Mouse (Mus musculus): ENCODE data around the gene Nin. TPM values are rescaled to one million over a fixed set of nuclear protein-coding genes. Genes with fewer than 3 reads are reported as not detected.

Gene Nin
- polyA plus RNA-seq, 1 experiment from 2014 or later, result 6.6 TPM

DNA sequence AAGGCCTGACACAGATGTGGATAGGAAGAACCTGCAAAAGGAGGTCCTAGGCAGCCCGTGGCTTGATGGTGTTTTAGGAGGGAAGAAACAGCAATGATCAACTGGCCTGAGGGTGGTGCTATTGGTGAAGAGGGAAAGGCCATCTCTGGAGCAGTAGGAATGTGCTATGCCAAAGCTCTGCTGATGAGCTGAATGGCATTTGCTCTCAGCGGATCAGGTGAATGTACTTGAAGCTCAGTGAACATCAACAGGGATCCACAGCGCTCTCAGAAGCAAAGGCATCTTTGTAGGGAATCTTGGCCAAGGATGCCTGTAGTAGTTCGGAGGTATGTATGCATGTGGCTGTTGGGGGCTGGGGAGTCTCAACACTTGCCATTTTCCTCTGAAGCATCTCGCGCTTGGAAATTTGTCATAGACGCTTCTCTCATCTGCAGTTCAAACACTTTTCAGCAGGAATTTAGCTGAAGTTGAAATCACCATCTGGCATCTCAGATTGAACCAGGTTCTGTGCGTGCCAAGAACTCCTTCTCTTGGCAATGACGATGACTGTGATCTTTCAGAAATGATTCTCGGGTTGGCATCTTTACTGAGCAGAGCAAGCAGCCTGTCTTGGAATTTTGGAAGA is 5.3 kb upstream of the Nin start:
- no peak overlapping the region for H3K9ac ChIP-seq
- H3K27ac ChIP-seq, result no peak overlapping the region
- no peak overlapping the region for H3K4me3 ChIP-seq
- no peaks in the 10 kb centered on the region for H3K36me3 ChIP-seq
- no peaks in the 10 kb centered on the region for H3K9me3 ChIP-seq (replicated peaks)
- WGBS, result 85% methylated on average over 10 of the region's 10 CpGs
- H3K27me3 ChIP-seq, result no peaks in the 10 kb centered on the region
- H3K4me1 ChIP-seq (replicated peaks), result no peaks in the 10 kb centered on the region
- H3K4me2 ChIP-seq, result no peak overlapping the region
- no peak for ATAC-seq (replicated peaks; ENCODE audit: insufficient number of reproducible peaks, insufficient read depth, low FRiP score, low read depth)

DNA sequence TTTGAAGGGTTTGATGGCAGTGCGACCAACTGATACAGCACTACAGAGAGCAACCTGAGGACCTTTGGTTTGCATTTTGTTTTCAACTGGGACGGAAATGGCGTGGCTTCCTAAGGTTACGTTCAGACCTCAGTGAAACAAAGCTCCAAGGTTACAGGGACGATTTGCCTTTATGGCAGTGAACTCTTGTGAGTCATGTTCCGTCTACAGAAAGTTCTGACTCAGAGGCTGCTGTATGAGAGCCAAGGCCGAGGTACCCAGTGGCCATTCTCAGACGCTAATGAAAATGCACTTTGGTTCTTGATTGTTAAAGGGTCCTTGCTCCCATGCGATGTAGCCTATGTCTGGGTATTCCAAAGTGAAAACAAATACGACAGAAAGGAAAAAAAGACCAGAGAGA is 3.6 kb upstream of the Nin start:
- no peaks in the 10 kb centered on the region for H3K9me3 ChIP-seq (replicated peaks)
- H3K4me2 ChIP-seq, result no peak overlapping the region
- ATAC-seq (replicated peaks; ENCODE audit: insufficient number of reproducible peaks, insufficient read depth, low FRiP score, low read depth), result no peak
- WGBS, result 75% methylated on average over 10 of the region's 10 CpGs
- no peaks in the 10 kb centered on the region for H3K36me3 ChIP-seq
- H3K4me3 ChIP-seq, result no peak overlapping the region
- H3K4me1 ChIP-seq (replicated peaks), result peaks cover 3% of the 10 kb centered on the region
- H3K27me3 ChIP-seq, result no peaks in the 10 kb centered on the region
- no peak overlapping the region for H3K27ac ChIP-seq
- H3K9ac ChIP-seq, result no peak overlapping the region

DNA sequence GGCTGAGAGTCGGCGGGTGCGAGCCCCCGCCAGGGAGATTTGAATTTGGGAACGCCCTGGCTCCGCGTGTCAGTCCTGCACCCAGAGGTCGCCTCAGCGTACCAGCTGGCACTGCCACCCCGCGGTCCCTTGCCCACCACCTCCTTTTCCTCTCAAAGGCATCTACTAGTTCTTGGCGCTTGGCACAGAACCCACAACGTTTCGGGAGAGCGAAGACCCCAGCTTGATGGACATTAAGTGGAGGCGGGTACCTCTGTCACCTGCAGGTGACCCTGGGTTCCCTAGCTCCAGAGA is 1.5 kb downstream of the Nin start:
- H3K9ac ChIP-seq, result peak overlapping the region; percentile 95
- H3K4me1 ChIP-seq (replicated peaks), result peaks cover 20% of the 10 kb centered on the region
- no peaks in the 10 kb centered on the region for H3K27me3 ChIP-seq
- 2% methylated on average over 16 of the region's 16 CpGs for WGBS
- ATAC-seq (replicated peaks; ENCODE audit: insufficient number of reproducible peaks, insufficient read depth, low FRiP score, low read depth), result no peak
- no peaks in the 10 kb centered on the region for H3K36me3 ChIP-seq
- H3K27ac ChIP-seq, result peak overlapping the region; percentile 92
- no peaks in the 10 kb centered on the region for H3K9me3 ChIP-seq (replicated peaks)
- peak overlapping the region; percentile 99 for H3K4me2 ChIP-seq
- H3K4me3 ChIP-seq, result peak overlapping the region; percentile 96

DNA sequence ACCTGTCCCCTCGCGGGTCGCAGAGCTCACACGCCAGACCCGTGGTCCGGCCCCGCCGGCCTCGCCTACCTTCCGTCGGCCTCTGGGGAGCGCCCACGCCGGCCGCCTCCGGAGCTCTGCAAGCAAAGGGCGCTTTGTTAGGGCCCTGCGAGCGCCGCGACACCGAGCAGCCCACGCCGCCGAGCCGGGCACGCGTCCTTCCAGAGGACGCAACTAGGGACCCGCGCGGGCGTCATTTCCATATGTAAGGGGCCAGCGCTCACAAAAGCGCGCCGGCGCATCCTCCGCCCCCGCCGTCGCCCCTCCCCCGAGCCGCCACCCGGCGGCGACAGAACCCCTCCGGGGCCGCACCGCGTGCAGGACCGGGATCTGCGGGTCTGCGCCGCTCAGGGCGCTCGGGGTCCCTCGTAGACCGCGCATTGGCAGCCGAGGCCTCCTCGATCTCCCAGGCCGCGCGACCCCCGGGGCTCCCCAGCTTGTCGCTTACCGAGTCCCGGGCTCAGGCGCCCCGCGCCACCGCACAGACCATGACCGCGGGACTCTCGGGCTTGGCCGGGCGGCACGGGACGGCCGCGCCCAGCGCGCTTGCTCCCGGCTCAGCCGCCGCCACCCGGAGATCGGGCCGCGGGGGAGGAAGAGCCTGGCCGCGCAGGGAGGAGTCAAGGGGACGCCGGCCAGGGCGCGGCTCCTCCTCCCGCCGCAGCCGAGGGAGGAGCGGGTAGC is 2.0 kb downstream of the Nin start:
- peak overlapping the region; percentile 96 for H3K4me3 ChIP-seq
- peak overlapping the region; percentile 99 for H3K4me2 ChIP-seq
- WGBS, result under 1% methylated on average over 89 of the region's 101 CpGs
- no peaks in the 10 kb centered on the region for H3K27me3 ChIP-seq
- H3K4me1 ChIP-seq (replicated peaks), result peaks cover 20% of the 10 kb centered on the region
- H3K9me3 ChIP-seq (replicated peaks), result no peaks in the 10 kb centered on the region
- H3K9ac ChIP-seq, result peak overlapping the region; percentile 95
- peak; percentile 89 for ATAC-seq (replicated peaks; ENCODE audit: insufficient number of reproducible peaks, insufficient read depth, low FRiP score, low read depth)
- peak overlapping the region; percentile 92 for H3K27ac ChIP-seq
- no peaks in the 10 kb centered on the region for H3K36me3 ChIP-seq

DNA sequence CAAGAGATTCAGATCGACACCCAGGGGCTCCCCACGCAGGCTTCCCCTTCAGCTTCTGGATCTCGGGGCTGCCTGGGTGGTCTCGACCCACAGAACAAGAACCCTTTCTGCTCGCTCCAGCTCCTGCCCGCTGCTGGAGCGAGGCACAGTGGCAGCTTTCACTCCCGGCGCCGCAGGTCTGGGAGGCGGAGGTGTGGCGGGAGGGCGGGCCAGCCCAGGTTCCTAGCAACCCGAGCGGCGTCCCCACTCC is 2.5 kb downstream of the Nin start:
- ATAC-seq (replicated peaks; ENCODE audit: insufficient number of reproducible peaks, insufficient read depth, low FRiP score, low read depth), result no peak; the same call in 1 of the 2 replicates
- no peaks in the 10 kb centered on the region for H3K9me3 ChIP-seq (replicated peaks)
- H3K4me2 ChIP-seq, result peak overlapping the region; percentile 99
- peak overlapping the region; percentile 92 for H3K27ac ChIP-seq
- 0% methylated on average over 16 of the region's 16 CpGs for WGBS
- H3K4me3 ChIP-seq, result peak overlapping the region; percentile 96
- no peaks in the 10 kb centered on the region for H3K36me3 ChIP-seq
- H3K9ac ChIP-seq, result peak overlapping the region; percentile 95
- H3K4me1 ChIP-seq (replicated peaks), result peaks cover 22% of the 10 kb centered on the region
- no peaks in the 10 kb centered on the region for H3K27me3 ChIP-seq

DNA sequence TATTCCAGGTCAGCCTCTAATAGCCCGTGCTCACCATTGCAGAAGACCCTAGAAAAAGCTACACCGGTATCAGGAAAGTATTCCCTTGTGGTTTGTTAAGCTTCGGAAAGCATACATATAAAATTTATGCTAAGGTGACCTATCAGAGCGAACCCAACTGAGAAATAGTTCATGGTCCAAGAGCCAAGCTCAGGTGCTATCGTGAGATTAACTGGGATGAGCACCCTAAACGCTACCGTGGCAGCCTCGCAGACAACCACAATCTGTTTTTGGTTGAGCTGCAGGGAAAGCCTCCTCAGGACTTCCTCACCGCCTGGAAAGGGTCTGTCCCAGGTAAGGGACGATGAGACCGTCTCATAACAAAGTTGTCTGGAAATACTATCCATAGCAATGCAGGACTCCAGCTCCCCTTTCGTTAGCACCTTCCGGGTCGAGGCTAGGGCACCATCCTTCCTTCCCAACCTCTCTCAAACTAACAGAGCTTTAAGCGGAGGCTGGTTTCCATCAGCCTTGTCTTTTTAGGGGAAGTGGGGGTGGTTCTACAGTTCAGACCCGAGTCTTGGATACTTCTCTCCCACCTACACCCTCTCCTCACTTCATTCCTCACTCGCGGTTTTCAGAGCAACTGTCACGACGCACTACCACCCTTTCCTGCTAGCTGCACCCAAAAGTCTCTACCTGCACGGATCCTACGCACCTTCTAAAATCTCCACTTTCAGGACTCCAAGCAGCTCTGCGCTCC is 3.0 kb downstream of the Nin start:
- Histone ChIP-seq H3K4me1 (replicated peaks) (peaks cover 27% of the 10 kb centered on the region), H3K4me3 (peak overlapping the region; percentile 96), H3K36me3 (no peaks in the 10 kb centered on the region), H3K9ac (peak overlapping the region; percentile 95), H3K27ac (peak overlapping the region; percentile 92), H3K4me2 (peak overlapping the region; percentile 99), H3K9me3 (replicated peaks) (no peaks in the 10 kb centered on the region), H3K27me3 (no peaks in the 10 kb centered on the region)
- no peak for ATAC-seq (replicated peaks; ENCODE audit: insufficient number of reproducible peaks, insufficient read depth, low FRiP score, low read depth)
- WGBS, result 12% methylated on average over 23 of the region's 23 CpGs

DNA sequence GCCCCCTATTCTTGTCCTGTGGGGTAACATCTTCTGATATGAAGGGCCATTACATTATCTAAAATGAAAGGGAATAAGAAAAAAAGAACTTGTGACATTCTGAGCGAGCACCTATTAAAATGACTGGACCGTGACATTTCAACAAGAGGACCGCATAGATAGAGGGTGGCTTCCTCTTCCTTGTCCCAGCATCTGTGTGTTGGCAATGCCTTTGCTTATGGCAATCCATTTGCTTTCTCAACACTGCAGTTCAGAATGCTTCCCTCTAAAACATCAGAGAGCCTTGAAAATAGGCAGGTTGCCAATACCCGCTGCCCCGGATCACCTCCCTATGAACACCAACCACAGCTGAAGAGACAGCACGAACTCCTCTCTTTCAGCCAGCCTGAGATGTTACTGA is 3.6 kb downstream of the Nin start:
- no peaks in the 10 kb centered on the region for H3K36me3 ChIP-seq
- no peaks in the 10 kb centered on the region for H3K9me3 ChIP-seq (replicated peaks)
- peaks cover 34% of the 10 kb centered on the region for H3K4me1 ChIP-seq (replicated peaks)
- peak overlapping the region; percentile 99 for H3K4me2 ChIP-seq
- H3K27ac ChIP-seq, result no peak overlapping the region
- H3K27me3 ChIP-seq, result no peaks in the 10 kb centered on the region
- H3K4me3 ChIP-seq, result peak overlapping the region; percentile 96
- WGBS, result 49% methylated on average over 6 of the region's 6 CpGs
- H3K9ac ChIP-seq, result no peak overlapping the region
- no peak for ATAC-seq (replicated peaks; ENCODE audit: insufficient number of reproducible peaks, insufficient read depth, low FRiP score, low read depth)

DNA sequence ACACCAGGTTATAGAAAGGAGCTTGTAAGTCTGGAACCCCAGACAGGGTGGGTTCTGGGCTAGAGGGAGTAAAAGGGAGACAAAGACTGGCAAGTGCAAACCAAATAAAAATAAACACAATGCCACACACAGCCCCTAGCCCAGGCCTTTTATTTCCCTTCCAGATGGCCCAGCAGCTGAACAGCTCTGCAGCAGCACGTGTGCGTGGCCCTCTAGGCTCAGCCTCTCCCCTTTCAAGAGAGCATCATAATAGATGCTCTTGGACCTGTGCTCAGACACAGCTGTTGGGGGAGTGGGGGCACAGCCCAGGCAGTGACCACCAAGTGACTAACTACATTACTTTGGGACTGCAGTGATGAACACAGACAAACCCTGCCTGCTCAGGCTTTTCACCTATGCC is 5.4 kb downstream of the Nin start:
- H3K27me3 ChIP-seq, result no peaks in the 10 kb centered on the region
- no peak overlapping the region for H3K4me2 ChIP-seq
- no peaks in the 10 kb centered on the region for H3K36me3 ChIP-seq
- peaks cover 45% of the 10 kb centered on the region for H3K4me1 ChIP-seq (replicated peaks)
- WGBS, result 73% methylated on average over 2 of the region's 2 CpGs
- H3K27ac ChIP-seq, result no peak overlapping the region
- H3K9me3 ChIP-seq (replicated peaks), result no peaks in the 10 kb centered on the region
- H3K4me3 ChIP-seq, result no peak overlapping the region
- no peak overlapping the region for H3K9ac ChIP-seq
- ATAC-seq (replicated peaks; ENCODE audit: insufficient number of reproducible peaks, insufficient read depth, low FRiP score, low read depth), result no peak

DNA sequence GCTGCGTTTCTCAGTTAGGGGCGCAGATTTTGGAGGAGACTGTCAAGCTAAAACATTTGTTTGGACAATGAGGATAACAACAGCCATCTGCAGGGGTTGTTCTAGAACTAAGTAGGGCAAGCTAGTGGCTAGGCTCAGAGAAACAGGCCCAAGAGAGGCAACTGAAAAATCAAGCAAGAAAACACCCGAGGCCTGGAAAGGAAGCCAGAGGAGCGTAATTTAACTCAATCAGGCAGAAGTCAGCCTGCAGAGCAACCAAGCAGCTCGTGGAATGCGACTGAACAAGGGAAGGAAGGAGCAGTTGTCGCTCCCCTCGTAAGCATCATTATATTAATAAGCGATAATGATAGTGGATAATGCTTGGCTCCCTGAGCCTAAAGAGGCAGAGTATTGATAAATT is 7.0 kb downstream of the Nin start:
- H3K27me3 ChIP-seq, result no peaks in the 10 kb centered on the region
- H3K9ac ChIP-seq, result no peak overlapping the region
- peaks cover 2% of the 10 kb centered on the region; the same call in 1 of the 2 replicates for H3K36me3 ChIP-seq
- 74% methylated on average over 9 of the region's 9 CpGs for WGBS
- H3K4me2 ChIP-seq, result no peak overlapping the region
- peaks cover 41% of the 10 kb centered on the region for H3K4me1 ChIP-seq (replicated peaks)
- no peak overlapping the region for H3K4me3 ChIP-seq
- no peaks in the 10 kb centered on the region for H3K9me3 ChIP-seq (replicated peaks)
- ATAC-seq (replicated peaks; ENCODE audit: insufficient number of reproducible peaks, insufficient read depth, low FRiP score, low read depth), result no peak
- H3K27ac ChIP-seq, result no peak overlapping the region

DNA sequence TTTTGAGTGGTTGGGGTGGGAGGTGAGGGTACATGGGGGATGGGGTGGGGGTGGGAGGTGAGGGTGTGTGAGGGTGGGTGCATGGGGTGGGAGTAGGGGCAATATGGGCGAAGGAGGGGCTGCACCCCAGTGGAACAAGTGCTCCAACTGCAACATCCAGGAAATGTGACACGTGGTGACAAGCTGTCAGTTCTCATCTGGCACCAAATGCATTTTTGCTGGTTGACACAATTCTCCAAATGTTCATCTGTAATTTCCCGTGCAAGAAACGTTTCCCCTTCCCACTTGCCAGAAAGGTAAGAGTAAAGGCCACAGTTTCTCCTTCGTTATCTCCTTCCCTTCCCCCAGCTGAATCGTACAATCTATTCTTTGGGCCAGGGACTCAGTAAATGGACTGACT is 7.6 kb downstream of the Nin start:
- no peak for ATAC-seq (replicated peaks; ENCODE audit: insufficient number of reproducible peaks, insufficient read depth, low FRiP score, low read depth)
- Histone ChIP-seq H3K36me3 (peaks cover 5% of the 10 kb centered on the region; the same call in 1 of the 2 replicates), H3K4me1 (replicated peaks) (peaks cover 39% of the 10 kb centered on the region), H3K27me3 (no peaks in the 10 kb centered on the region), H3K4me2 (no peak overlapping the region), H3K27ac (no peak overlapping the region), H3K9me3 (replicated peaks) (no peaks in the 10 kb centered on the region), H3K9ac (no peak overlapping the region), H3K4me3 (no peak overlapping the region)
- WGBS, result 42% methylated on average over 6 of the region's 6 CpGs

DNA sequence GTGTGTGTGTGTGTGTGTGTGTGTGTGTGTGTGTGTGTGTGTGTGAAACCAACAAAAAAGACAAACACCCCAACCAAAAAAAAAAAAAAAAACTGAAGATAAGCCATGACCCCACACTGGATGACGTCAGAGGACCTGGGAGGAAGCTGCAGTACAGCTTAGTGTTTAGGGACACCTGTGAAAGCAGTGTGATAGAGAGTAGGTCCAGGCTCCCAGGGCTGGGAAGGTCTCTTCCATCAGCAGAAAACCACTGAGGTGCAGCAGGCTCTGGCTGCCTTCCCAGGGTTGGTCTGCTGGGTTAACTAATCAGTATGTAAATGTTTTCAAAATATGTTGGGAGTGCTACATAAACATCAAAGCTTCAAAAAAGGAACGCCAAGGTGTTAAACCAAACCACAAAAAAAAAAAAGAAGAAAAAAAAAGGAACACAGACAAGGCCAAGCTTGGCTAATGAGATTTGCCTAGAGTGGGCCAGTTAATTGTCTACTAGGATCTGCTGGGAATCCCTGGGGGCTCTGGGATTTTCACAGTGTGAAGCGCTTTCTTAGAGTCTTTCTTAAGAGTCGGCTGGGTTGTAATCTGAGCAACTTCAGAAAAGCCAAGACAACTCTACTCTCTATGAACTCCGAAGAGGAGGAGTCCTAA is 8.6 kb downstream of the Nin start:
- H3K4me3 ChIP-seq, result no peak overlapping the region
- no peak overlapping the region for H3K4me2 ChIP-seq
- H3K4me1 ChIP-seq (replicated peaks), result peaks cover 29% of the 10 kb centered on the region
- H3K36me3 ChIP-seq, result peaks cover 5% of the 10 kb centered on the region; the same call in 1 of the 2 replicates
- no peaks in the 10 kb centered on the region for H3K27me3 ChIP-seq
- H3K27ac ChIP-seq, result no peak overlapping the region
- no peaks in the 10 kb centered on the region for H3K9me3 ChIP-seq (replicated peaks)
- 57% methylated on average over 5 of the region's 5 CpGs for WGBS
- no peak for ATAC-seq (replicated peaks; ENCODE audit: insufficient number of reproducible peaks, insufficient read depth, low FRiP score, low read depth)
- H3K9ac ChIP-seq, result no peak overlapping the region

Data from heart, embryonic 15.5 days (tissue).